Mouse (Mus musculus): ENCODE results near the gene C2cd4c. TPM values are rescaled to one million over a fixed set of nuclear protein-coding genes. Genes with fewer than 3 reads are reported as not detected.

The C2cd4c gene
- total RNA-seq, 2 experiments from 2014 or later: 14.6 to 14.8 TPM

DNA sequence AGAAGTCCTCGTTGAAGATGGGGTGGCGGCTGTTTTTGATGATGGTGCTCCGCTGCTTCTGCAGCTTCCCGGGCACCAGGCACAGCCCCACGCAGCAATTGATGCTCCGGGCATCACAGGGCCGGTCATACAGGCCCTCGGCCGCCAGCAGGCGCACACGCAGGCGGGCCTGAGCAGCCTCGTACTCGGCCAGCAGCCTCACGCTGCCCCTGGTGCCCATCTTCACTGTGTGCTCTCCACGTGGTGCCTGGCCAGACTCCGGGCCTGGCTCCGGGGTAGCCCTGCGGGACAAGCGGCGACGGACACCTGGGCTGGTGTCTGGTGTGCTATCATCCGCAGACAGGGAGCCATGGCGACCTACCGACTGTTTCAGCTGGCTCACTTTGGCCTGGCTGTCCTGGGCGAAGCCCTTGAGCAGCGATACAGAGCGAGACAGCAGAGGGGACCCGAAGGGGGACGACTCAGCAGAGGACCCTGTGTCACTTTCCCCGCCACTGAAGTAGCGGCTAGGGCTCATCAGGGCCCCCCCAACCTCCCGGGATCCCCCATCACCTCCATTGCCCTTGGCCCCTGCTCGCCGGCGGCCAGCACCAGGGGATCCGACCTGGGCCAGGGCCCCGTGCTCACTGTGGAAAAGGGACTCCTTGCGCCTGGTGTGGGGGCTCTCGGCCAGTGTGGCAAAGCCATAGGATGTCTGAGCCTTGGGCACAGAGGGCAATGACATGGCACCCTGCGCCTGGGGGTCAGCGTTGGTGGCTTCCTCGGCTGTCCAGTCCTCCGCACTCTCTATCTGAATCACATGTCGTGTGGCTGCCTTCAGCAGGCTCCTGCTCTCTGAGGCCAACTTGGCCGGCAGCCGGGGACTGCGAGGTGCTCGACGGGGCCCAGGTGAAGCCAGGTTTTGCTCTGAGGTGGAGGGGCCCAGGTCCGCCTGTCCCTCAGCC lies 1.4 kb downstream of the C2cd4c start:
- DNase-seq: no peak

GRCm38 (mm10) chr10:79611296-79611695 lies 2.5 kb downstream of the C2cd4c start:
- DNase-seq: no peak

DNA sequence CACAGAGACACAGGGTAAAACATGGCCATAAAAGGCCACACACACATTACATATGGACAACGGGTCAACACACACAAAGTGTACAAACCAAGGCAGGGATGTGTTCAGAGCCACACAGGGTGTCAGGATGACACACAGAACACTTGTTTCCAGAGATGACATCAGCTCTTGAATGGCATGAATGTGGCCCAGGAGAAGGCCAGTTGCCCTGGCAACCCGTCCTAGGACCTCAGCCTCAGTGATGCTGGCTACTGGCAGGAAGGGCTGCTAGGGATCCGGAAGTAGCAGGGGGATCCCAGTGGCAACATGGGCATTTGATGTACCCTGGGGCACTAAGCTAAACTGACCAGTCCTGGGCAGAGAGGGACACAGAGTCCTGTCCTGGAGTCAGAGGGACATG lies 4.5 kb downstream of the C2cd4c start:
- no peak for DNase-seq

GRCm38 (mm10) chr10:79607892-79608291 lies 5.9 kb downstream of the C2cd4c start:
- no peak for DNase-seq

DNA sequence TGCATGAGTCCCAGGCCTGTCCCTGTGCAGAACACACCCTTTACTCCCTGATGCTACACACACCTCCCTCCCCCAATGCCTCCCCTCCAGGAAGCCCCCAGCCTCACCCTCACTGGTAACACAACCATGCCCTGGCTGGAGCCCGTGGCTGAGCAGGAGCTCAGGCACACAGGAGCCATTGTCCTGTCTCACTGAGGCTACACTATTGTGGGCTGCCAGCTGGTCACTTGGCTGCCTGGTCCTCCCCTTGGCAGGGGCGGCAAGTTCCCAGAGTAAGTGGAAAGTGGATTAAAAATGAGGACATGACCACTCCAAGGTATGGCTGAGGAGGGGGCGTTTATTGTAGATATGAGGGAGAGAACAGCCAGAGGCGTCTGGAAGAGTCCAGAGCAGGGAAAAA lies 7.3 kb downstream of the C2cd4c start:
- DNase-seq: no peak

- no peak for DNase-seq
Observed at GRCm38 (mm10) chr10:79597936-79598230, 15.9 kb downstream of the C2cd4c start.

DNA sequence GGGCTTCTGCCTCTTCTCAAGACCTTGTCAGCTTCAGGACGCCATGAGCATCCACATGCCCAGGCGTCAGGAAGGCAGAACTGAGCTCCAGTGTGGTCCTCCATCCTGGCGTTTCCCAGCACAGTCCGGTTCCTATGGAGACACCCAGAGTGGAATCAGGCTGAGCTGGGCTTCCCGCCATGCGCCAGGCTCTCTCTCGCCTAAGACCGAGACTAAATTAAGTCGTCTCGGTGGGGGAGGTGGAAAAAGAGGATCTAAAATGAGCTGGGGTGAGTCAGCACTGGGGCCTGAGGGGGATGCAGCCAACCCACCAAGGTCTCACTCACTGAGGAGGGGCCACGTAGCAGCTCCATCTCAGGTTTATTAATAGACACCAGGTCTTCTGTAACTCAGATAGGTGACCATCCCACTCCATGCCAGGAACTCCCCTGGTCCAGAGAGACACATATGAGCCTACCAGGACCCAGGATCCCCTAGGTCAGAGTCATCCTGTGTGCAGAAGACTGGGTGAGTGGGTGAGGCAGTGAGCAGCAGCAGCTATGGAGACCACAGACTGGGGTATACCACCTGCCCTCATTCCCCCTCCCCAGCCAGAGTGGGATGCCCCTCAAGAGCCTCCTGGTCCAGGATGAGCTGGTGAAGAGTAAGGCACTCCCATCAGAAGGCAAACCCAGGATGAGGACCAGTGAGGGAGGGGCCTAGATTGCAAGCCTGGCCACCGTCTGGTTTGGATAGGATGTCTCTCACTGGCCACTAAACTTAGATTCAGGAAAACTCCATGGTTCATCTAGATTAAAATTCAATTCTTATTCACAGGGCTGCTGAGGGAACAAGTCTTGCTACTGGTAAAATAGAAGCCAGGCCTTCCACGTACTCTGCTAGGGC lies 16.5 kb downstream of the C2cd4c start:
- DNase-seq: peak; percentile 55 to 65

- no peak for DNase-seq
Observed at GRCm38 (mm10) chr10:79595590-79595929, 18.3 kb downstream of the C2cd4c start.

- DNase-seq: peak in 1 of 2 experiments; percentile 56
Observed at GRCm38 (mm10) chr10:79594872-79595589, 18.8 kb downstream of the C2cd4c start.

GRCm38 (mm10) chr10:79594111-79594510 lies 19.7 kb downstream of the C2cd4c start:
- no peak for DNase-seq

DNA sequence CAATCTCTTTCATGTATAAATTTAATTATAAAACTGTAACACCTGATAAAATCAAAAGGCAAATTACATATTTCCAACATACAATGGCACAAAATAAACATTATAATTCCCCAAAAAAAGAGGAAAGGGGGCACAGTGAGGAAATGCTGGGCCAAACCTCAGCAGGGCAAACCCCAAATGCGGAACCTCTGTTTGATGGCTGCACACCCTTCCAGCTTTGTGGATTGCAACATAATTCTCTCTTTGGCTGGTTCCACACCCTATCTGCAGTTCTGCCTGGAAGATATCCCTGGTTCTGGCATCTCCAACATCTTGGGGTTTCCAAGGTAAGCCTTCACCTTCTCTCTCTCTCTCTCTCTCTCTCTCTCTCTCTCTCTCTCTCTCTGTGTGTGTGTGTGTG lies 23.1 kb downstream of the C2cd4c start:
- no peak for DNase-seq

DNA sequence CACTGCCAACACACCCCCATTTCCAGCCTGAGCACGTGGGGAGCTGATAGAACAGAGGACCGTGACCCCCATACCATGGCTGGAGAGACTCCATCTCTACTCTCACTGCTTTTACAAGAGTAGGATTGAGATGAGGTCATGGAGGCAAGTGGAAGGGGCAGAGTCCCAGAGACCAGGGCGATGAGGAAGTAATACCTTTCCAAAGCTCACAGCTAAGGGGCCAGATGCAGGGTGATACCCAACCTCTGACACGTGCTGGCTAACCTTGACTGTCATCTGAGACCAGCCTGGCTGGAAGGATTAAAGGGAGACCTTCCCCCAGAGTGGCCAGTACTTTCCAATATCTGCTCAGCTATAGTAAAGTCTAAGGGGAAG lies 26.1 kb downstream of the C2cd4c start:
- DNase-seq: no peak

DNA sequence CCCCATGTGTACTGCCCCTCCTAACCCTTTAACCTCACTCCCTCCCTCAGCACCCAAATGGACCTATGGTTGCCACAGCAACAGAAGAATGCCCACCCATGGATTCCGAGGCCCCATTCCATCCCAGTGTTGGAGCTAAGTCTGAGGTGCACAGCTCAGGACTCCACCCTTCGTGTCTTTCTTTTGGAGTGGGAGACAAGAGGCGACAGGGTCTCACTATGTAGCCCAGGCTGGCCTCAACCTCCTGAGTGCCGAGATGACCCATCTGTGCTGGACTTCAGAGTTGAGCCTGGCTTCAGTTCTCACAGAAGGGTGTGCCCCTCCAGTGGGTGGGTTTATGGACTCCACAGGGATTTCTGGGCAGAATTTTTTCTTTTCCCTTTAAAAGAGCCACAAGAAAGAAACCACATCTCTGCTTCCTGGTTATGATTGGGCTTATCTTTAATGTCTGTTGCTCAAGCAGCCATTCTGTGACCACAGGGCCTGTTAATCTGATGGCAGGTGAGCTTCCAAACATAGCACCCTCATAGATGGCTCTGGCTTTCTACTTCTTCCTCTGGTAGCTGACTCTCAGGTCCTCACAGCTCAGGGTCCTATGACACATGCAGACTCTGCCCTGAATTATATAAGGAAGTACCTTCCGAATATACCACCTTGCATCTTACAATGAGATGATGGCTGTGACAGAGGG lies 26.6 kb downstream of the C2cd4c start, which contains the start of gene Theg:
Gene Theg (minus strand): TSS at position 271 of the 691 bp plus-strand sequence.
- DNase-seq: no peak

- DNase-seq: no peak
Observed at GRCm38 (mm10) chr10:79586243-79586642, 27.6 kb downstream of the C2cd4c start.

GRCm38 (mm10) chr10:79585723-79586122 lies 28.1 kb downstream of the C2cd4c start:
- DNase-seq: no peak

GRCm38 (mm10) chr10:79585136-79585535 lies 28.7 kb downstream of the C2cd4c start:
- DNase-seq: no peak

- DNase-seq: no peak
Observed at GRCm38 (mm10) chr10:79584426-79584825, 29.4 kb downstream of the C2cd4c start.

DNA sequence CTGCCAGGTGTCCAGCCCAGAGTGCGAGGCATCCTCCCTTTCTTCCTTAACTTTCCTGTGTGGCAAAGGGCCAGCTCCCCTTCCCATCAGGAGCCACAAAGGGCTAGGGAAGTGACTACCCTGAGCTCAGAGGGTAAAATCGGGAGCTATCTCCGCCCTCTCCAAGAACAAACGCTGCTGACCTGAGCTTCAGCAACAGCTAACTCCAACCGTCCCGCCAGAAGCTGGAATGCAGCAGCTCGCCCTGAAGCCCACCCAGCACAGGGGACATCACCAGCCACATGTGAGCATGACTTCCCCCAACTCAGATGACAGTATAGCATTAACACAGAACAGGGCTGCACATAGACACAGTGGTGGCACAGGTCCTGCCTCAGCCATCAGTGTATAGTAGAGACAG lies 29.8 kb downstream of the C2cd4c start:
- DNase-seq: no peak

DNA sequence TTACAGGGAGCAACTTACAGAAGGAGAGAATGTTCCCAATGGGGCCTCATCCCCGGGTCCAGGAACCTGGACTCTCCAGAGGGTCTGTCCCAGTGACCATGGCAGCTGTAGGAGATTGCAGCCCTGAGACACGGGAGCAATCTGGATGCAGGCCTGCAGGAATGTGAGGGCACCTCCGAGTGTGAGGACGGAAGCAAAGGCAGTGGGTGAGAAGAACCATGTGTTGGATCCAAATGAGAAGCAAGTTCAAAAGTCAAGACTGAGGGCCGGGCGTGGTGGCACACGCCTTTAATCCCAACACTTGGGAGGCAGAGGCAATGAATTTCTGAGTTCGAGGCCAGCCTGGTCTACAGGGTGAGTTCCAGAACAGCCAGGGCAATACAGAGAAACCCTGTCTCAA lies 32.3 kb downstream of the C2cd4c start:
- DNase-seq: no peak

DNA sequence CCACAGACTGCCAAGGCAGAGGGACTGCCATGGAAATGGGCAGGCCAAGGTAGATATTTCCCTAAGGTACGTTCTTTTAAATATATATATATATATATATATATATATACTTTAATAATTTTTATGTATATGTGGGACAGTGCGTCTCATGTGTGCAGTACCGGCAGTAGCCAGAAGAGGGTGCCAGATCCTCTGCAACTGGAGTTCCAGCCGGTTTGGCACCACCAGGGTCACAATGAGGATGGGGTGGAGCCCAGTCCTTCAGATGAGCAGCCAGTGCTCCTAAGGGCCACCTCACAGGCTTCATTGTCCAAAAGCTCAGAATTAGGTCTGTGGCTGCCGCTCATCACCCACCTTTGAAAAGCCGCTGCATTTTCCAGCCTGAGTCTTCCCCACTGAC lies 33.0 kb downstream of the C2cd4c start:
- DNase-seq: peak in 1 of 2 experiments; percentile 19

- no peak for DNase-seq
Observed at GRCm38 (mm10) chr10:79580356-79580755, 33.5 kb downstream of the C2cd4c start.

DNA sequence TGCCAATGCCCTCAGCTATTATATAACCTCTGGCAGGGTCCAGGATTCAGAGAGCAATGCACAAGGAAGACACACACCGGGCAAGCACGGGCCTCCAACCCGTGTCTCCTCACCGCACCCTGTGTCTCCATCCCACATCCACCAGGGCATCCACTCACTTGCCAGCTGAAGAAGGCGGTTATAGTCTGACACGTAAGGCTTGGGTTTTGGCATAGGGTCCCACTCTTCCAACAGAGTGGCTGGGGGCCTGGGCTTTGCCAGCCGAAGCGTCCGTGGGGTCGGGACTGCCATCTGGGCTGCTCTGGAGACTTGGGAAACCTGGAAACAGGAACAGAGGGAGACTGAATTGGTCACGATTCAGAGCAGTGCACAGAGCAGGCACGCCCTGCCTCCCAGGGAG lies 34.0 kb downstream of the C2cd4c start:
- no peak for DNase-seq

Measured in layer of hippocampus, postnatal 36 days (tissue).